Mouse (Mus musculus): ENCODE measurements around the gene H2-Q7. TPM values are rescaled to one million over a fixed set of nuclear protein-coding genes. Genes with fewer than 3 reads are reported as not detected.
"Not testable (repeated sequence)": the region's sequence is repeated elsewhere in the genome, so short reads cannot be mapped to it uniquely, and the experiment has no call there.

The H2-Q7 gene
- polyA plus RNA-seq, 1 experiment from 2014 or later: 8.7 TPM

GRCm38 (mm10) chr17:35419564-35419963, 19.4 kb upstream of the H2-Q7 start:
- 78% methylated on average over 4 of the region's 4 CpGs for WGBS
- not testable (repeated sequence) for H3K4me3 ChIP-seq (ENCODE audit: low read depth, low read length); H3K27me3 ChIP-seq (ENCODE audit: control insufficient read depth, insufficient read depth, low read length); ATAC-seq (ENCODE audit: low FRiP score); H3K4me2 ChIP-seq (replicated peaks; ENCODE audit: low read depth, low read length); H3K27ac ChIP-seq (ENCODE audit: low read depth, low read length); H3K36me3 ChIP-seq (ENCODE audit: control insufficient read depth, insufficient read depth, low read length); DNase-seq (ENCODE audit: low spot score); H3K4me1 ChIP-seq (replicated peaks; ENCODE audit: control insufficient read depth, insufficient read depth, low read length); H3K9ac ChIP-seq (ENCODE audit: low read depth, low read length); H3K9me3 ChIP-seq (ENCODE audit: control insufficient read depth, low read length)

- H3K9me3 ChIP-seq (ENCODE audit: control insufficient read depth, low read length); H3K27ac ChIP-seq (ENCODE audit: low read depth, low read length); H3K4me3 ChIP-seq (ENCODE audit: low read depth, low read length); H3K36me3 ChIP-seq (ENCODE audit: control insufficient read depth, insufficient read depth, low read length); H3K4me1 ChIP-seq (replicated peaks; ENCODE audit: control insufficient read depth, insufficient read depth, low read length); ATAC-seq (ENCODE audit: low FRiP score); H3K9ac ChIP-seq (ENCODE audit: low read depth, low read length); H3K27me3 ChIP-seq (ENCODE audit: control insufficient read depth, insufficient read depth, low read length); H3K4me2 ChIP-seq (replicated peaks; ENCODE audit: low read depth, low read length): not testable (repeated sequence)
- WGBS: 17% methylated on average over 11 of the region's 11 CpGs
- peak; percentile 83 for DNase-seq (ENCODE audit: low spot score)
Measured at GRCm38 (mm10) chr17:35420206-35420810, 18.6 kb upstream of the H2-Q7 start.

DNA sequence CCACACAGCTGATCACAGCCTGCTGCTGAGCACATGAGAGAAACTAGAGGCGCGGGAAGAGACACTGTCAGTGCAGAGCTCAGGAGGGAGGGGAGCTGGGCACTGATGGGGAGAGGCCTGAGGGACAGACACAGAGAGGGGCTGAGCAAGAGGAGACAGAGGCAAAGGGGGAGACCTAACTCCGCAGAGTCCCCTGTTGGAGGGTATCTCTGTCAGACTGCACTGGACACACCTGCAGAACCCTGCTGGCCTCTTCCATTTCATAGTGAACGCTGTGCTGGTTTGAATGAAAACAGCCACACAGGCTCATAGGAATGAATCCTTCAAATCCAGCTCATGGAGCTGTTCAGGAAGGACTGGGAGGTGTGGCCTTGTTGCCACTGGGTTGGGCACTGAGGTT, 17.6 kb upstream of the H2-Q7 start:
- H3K36me3 ChIP-seq (ENCODE audit: control insufficient read depth, insufficient read depth, low read length); H3K9me3 ChIP-seq (ENCODE audit: control insufficient read depth, low read length); ATAC-seq (ENCODE audit: low FRiP score); H3K4me3 ChIP-seq (ENCODE audit: low read depth, low read length); DNase-seq (ENCODE audit: low spot score); H3K4me2 ChIP-seq (replicated peaks; ENCODE audit: low read depth, low read length); H3K27me3 ChIP-seq (ENCODE audit: control insufficient read depth, insufficient read depth, low read length); H3K4me1 ChIP-seq (replicated peaks; ENCODE audit: control insufficient read depth, insufficient read depth, low read length); H3K9ac ChIP-seq (ENCODE audit: low read depth, low read length); H3K27ac ChIP-seq (ENCODE audit: low read depth, low read length): not testable (repeated sequence)
- 92% methylated on average over 4 of the region's 4 CpGs for WGBS

DNA sequence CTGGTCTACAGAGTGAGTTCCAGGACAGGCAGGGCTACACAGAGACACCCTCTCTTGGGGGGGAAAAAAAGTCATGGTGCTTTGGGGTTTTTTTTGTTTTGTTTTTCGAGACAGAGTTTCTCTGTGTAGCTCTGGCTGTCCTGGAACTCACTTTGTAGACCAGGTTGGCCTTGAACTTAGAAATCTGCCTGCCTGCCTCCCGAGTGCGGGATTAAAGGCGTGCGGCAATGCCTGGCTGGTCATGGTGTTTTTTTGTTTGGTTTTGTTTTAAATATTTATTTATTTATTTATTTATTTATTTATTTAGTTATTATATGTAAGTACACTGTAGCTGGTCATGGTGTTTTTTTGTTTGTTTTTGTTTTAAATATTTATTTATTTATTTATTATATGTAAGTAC, 16.6 kb upstream of the H2-Q7 start:
- H3K36me3 ChIP-seq (ENCODE audit: control insufficient read depth, insufficient read depth, low read length); H3K27me3 ChIP-seq (ENCODE audit: control insufficient read depth, insufficient read depth, low read length); H3K4me3 ChIP-seq (ENCODE audit: low read depth, low read length); H3K4me1 ChIP-seq (replicated peaks; ENCODE audit: control insufficient read depth, insufficient read depth, low read length); H3K4me2 ChIP-seq (replicated peaks; ENCODE audit: low read depth, low read length); H3K27ac ChIP-seq (ENCODE audit: low read depth, low read length); H3K9ac ChIP-seq (ENCODE audit: low read depth, low read length); ATAC-seq (ENCODE audit: low FRiP score); H3K9me3 ChIP-seq (ENCODE audit: control insufficient read depth, low read length); DNase-seq (ENCODE audit: low spot score): not testable (repeated sequence)
- WGBS: 89% methylated on average over 5 of the region's 5 CpGs

- not testable (repeated sequence) for H3K9ac ChIP-seq (ENCODE audit: low read depth, low read length); H3K36me3 ChIP-seq (ENCODE audit: control insufficient read depth, insufficient read depth, low read length); H3K27me3 ChIP-seq (ENCODE audit: control insufficient read depth, insufficient read depth, low read length); H3K27ac ChIP-seq (ENCODE audit: low read depth, low read length); H3K4me3 ChIP-seq (ENCODE audit: low read depth, low read length); ATAC-seq (ENCODE audit: low FRiP score); H3K9me3 ChIP-seq (ENCODE audit: control insufficient read depth, low read length); H3K4me1 ChIP-seq (replicated peaks; ENCODE audit: control insufficient read depth, insufficient read depth, low read length); DNase-seq (ENCODE audit: low spot score); H3K4me2 ChIP-seq (replicated peaks; ENCODE audit: low read depth, low read length)
- WGBS: 77% methylated on average over 3 of the region's 3 CpGs
Measured at GRCm38 (mm10) chr17:35423131-35423810, 15.7 kb upstream of the H2-Q7 start.

DNA sequence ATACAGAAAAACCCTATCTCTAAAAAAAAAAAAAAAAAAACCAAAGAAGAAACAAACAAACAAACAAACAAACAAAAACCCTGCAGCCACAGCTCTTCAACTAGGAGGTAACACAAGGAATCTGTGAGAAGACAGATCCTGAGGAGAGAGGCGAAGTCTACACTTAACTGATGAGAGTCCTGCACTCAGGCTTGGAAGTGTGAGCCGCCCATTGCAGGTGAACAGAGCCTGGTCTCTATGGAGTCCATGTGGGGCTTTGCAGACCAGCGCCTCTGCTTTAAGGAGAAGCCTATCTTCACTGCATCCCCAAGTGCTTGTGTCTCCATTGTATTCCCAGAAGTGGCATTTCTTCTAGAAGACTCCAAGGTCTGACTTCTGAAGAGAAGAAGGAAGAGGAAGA, 14.8 kb upstream of the H2-Q7 start:
- H3K36me3 ChIP-seq (ENCODE audit: control insufficient read depth, insufficient read depth, low read length); H3K4me1 ChIP-seq (replicated peaks; ENCODE audit: control insufficient read depth, insufficient read depth, low read length): not testable (repeated sequence)
- WGBS: 73% methylated on average over 3 of the region's 3 CpGs

GRCm38 (mm10) chr17:35424624-35425416, 14.1 kb upstream of the H2-Q7 start, which contains the start of gene H2-Q6:
Gene H2-Q6 (plus strand): TSS chr17:35424850.
- not testable (repeated sequence) for H3K36me3 ChIP-seq (ENCODE audit: control insufficient read depth, insufficient read depth, low read length); H3K27me3 ChIP-seq (ENCODE audit: control insufficient read depth, insufficient read depth, low read length); H3K27ac ChIP-seq (ENCODE audit: low read depth, low read length); H3K4me1 ChIP-seq (replicated peaks; ENCODE audit: control insufficient read depth, insufficient read depth, low read length); H3K9me3 ChIP-seq (ENCODE audit: control insufficient read depth, low read length)
- Histone ChIP-seq H3K4me2 (replicated peaks; ENCODE audit: low read depth, low read length) (peak within 1 kb of the TSS; percentile 69), H3K9ac (ENCODE audit: low read depth, low read length) (peak within 1 kb of the TSS; percentile 40; the same call in 1 of the 2 replicates), H3K4me3 (ENCODE audit: low read depth, low read length) (peak within 1 kb of the TSS; percentile 36)
- DNase-seq (ENCODE audit: low spot score): peak; percentile 66
- ATAC-seq (ENCODE audit: low FRiP score): peak; percentile 73
- WGBS: 3% methylated on average over 49 of the region's 66 CpGs

More for the DNA sequence above, 14.8 kb upstream of the H2-Q7 start:
- not testable (repeated sequence) for ATAC-seq (ENCODE audit: low FRiP score); H3K9me3 ChIP-seq (ENCODE audit: control insufficient read depth, low read length); H3K4me2 ChIP-seq (replicated peaks; ENCODE audit: low read depth, low read length); H3K4me3 ChIP-seq (ENCODE audit: low read depth, low read length); DNase-seq (ENCODE audit: low spot score); H3K9ac ChIP-seq (ENCODE audit: low read depth, low read length); H3K27ac ChIP-seq (ENCODE audit: low read depth, low read length); H3K27me3 ChIP-seq (ENCODE audit: control insufficient read depth, insufficient read depth, low read length)

GRCm38 (mm10) chr17:35425474-35425873, 13.5 kb upstream of the H2-Q7 start:
- not testable (repeated sequence) for H3K4me1 ChIP-seq (replicated peaks; ENCODE audit: control insufficient read depth, insufficient read depth, low read length); H3K27me3 ChIP-seq (ENCODE audit: control insufficient read depth, insufficient read depth, low read length); H3K27ac ChIP-seq (ENCODE audit: low read depth, low read length); H3K36me3 ChIP-seq (ENCODE audit: control insufficient read depth, insufficient read depth, low read length); H3K9me3 ChIP-seq (ENCODE audit: control insufficient read depth, low read length); H3K9ac ChIP-seq (ENCODE audit: low read depth, low read length)
- ATAC-seq (ENCODE audit: low FRiP score) (peak; percentile 21; the same call in 1 of the 2 replicates), DNase-seq (ENCODE audit: low spot score) (peak; percentile 48)
- Histone ChIP-seq H3K4me3 (ENCODE audit: low read depth, low read length) (peak overlapping the region; percentile 36; the same call in 1 of the 2 replicates), H3K4me2 (replicated peaks; ENCODE audit: low read depth, low read length) (peak overlapping the region; percentile 69)
- WGBS: 17% methylated on average over 28 of the region's 28 CpGs
